Mouse (Mus musculus): ENCODE measurements around the gene Emx1.

DNA sequence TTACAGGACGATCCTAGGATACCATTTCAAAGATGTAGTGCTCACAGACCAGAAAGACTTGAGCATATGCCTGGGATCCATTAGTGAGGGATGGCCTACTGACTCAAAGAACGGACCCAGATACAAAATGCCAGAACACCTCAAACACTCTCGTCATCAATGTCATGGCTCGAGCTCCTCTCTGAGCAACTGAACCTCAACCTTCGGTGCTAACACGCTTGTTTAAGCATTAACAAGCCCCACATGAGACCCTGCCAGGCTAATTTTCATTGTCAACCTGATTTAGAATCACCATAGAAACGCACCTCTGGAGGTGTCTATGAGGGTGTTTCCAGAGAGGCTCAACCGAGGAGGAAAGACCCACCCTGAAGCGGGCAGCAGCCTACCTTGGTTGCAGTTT, 62.6 kb downstream of the Emx1 start:
- no peak for TF ChIP-seq POLR2A (IDR thresholded peaks at IDR 0.05; ENCODE audit: borderline replicate concordance, extremely low read depth, insufficient read depth, insufficient read length, poor library complexity, severe bottlenecking)
- no peak for TF ChIP-seq CTCF (IDR thresholded peaks at IDR 0.05; ENCODE audit: borderline replicate concordance, extremely low read depth, insufficient read depth, insufficient read length)

Measured in brain, embryonic 14.5 days (tissue).